Mouse (Mus musculus) brain, embryonic 14.5 days (tissue): ENCODE results near the gene Plekhn1. TPM values are rescaled to one million over a fixed set of nuclear protein-coding genes. Genes with fewer than 3 reads are reported as not detected.

ENCODE experiments used
- DNase-seq: peaks from one replicate; pipeline ENCODE4 v3.0.0-alpha.2; 2011; ENCODE audit warnings: low read depth
- CTCF ChIP-seq: fragments of 200-500 bp; IDR thresholded peaks from 2 replicates; pipeline ENCODE4 v1.5.1; 2012; ENCODE audit warnings: inconsistent platforms, mild to moderate bottlenecking, moderate library complexity, borderline replicate concordance; ENCODE audit not compliant: insufficient read depth, insufficient read length; ENCODE audit errors: extremely low read depth
- POLR2A ChIP-seq: fragments of 200-500 bp; IDR thresholded peaks from 2 replicates; pipeline ENCODE4 v1.6.1; 2012; ENCODE audit warnings: mild to moderate bottlenecking, inconsistent platforms, borderline replicate concordance; ENCODE audit not compliant: poor library complexity, insufficient read depth, insufficient read length, severe bottlenecking; ENCODE audit errors: extremely low read depth
- polyA plus RNA-seq: library from polyadenylated mRNA; depleted of rRNA; stranded (reverse); fragments of >200 nt; gene quantifications from 2 replicates; pipeline ENCODE4 v1.2.3, GENCODE M21; 2012; rRNA removed

Plekhn1 gene
- polyA plus RNA-seq, 1 experiment, result 86.7 TPM

- DNase-seq, result no peak
- TF ChIP-seq CTCF, result no peak
- no peak for TF ChIP-seq POLR2A
Observed at GRCm38 (mm10) chr4:156193200-156193590, 41.5 kb downstream of the Plekhn1 start.

GRCm38 (mm10) chr4:156192421-156193199, 42.0 kb downstream of the Plekhn1 start:
- peak; percentile 65 for DNase-seq

GRCm38 (mm10) chr4:156188811-156189323, 45.8 kb downstream of the Plekhn1 start:
- no peak for TF ChIP-seq CTCF
- TF ChIP-seq POLR2A, result no peak
- DNase-seq, result peak; percentile 88

More at GRCm38 (mm10) chr4:156192421-156193199, 42.0 kb downstream of the Plekhn1 start:
- no peak for TF ChIP-seq CTCF
- no peak for TF ChIP-seq POLR2A

GRCm38 (mm10) chr4:156188162-156188810, 46.4 kb downstream of the Plekhn1 start:
- no peak for DNase-seq
- TF ChIP-seq POLR2A, result no peak
- no peak for TF ChIP-seq CTCF

GRCm38 (mm10) chr4:156185950-156186850, 48.5 kb downstream of the Plekhn1 start:
- peak; percentile 89 for DNase-seq
- 0 out of 2 replicates have a peak, but pooled peaks have one; percentile 17 for TF ChIP-seq POLR2A
- no peak for TF ChIP-seq CTCF

GRCm38 (mm10) chr4:156185456-156185949, 49.2 kb downstream of the Plekhn1 start:
- no peak for TF ChIP-seq POLR2A
- no peak for TF ChIP-seq CTCF
- DNase-seq, result peak; percentile 42

GRCm38 (mm10) chr4:156184291-156184954, 50.2 kb downstream of the Plekhn1 start:
- DNase-seq, result peak; percentile 37
- TF ChIP-seq CTCF (no peak), POLR2A (no peak)

- no peak for DNase-seq
- TF ChIP-seq CTCF (no peak), POLR2A (no peak)
Observed at GRCm38 (mm10) chr4:156183747-156184146, 50.9 kb downstream of the Plekhn1 start.

- no peak for DNase-seq
Observed at GRCm38 (mm10) chr4:156177630-156178029, 57.0 kb downstream of the Plekhn1 start.

GRCm38 (mm10) chr4:156171828-156172227, 62.8 kb downstream of the Plekhn1 start:
- TF ChIP-seq CTCF, result no peak
- TF ChIP-seq POLR2A, result no peak

More at GRCm38 (mm10) chr4:156177630-156178029, 57.0 kb downstream of the Plekhn1 start:
- TF ChIP-seq CTCF, result no peak
- no peak for TF ChIP-seq POLR2A

More at GRCm38 (mm10) chr4:156171828-156172227, 62.8 kb downstream of the Plekhn1 start:
- no peak for DNase-seq

Other genes with a start within 250 kb of the Plekhn1 start
- 19.3 and 22.2 TPM in 2 replicates for gene B3galt6, start 242.2 kb downstream of the Plekhn1 start, polyA plus RNA-seq
- gene Sdf4, start 242.0 kb downstream of the Plekhn1 start, polyA plus RNA-seq, result 36.8 and 61.3 TPM in 2 replicates
- 3.3 and 4.4 TPM in 2 replicates for gene Tnfrsf4, start 221.0 kb downstream of the Plekhn1 start, polyA plus RNA-seq
- 0.24 and 0.25 TPM in 2 replicates for gene Tnfrsf18, start 208.7 kb downstream of the Plekhn1 start, polyA plus RNA-seq
- 0.05 and 0.23 TPM in 2 replicates for gene Ttll10, start 175.4 kb downstream of the Plekhn1 start, polyA plus RNA-seq
- 68.0 and 85.5 TPM in 2 replicates for gene 9430015G10Rik, start 124.9 kb downstream of the Plekhn1 start, polyA plus RNA-seq
- gene Rnf223, start 104.3 kb downstream of the Plekhn1 start, polyA plus RNA-seq, result 3.3 and 3.8 TPM in 2 replicates
- 475 and 507 TPM in 2 replicates for gene Agrn, start 37.4 kb downstream of the Plekhn1 start, polyA plus RNA-seq
- gene Isg15, start 34.0 kb downstream of the Plekhn1 start, polyA plus RNA-seq, result 0.53 and 0.86 TPM in 2 replicates
- gene AW011738, start 31.6 kb downstream of the Plekhn1 start, polyA plus RNA-seq, result 3.5 and 4.8 TPM in 2 replicates
- 1.1 and 1.7 TPM in 2 replicates for gene Perm1, start 19.0 kb downstream of the Plekhn1 start, polyA plus RNA-seq
- gene Noc2l, start 1.2 kb upstream of the Plekhn1 start, polyA plus RNA-seq, result 106 and 128 TPM in 2 replicates
- gene Samd11, start 20.8 kb upstream of the Plekhn1 start, polyA plus RNA-seq, result 5.9 and 6.9 TPM in 2 replicates
- not detected in 2 replicates for gene Vmn2r-ps159, start 96.2 kb upstream of the Plekhn1 start, polyA plus RNA-seq